Mouse (Mus musculus) heart, adult 8-10 months (tissue): ENCODE measurements around the gene Cfap45. TPM values are rescaled to one million over a fixed set of nuclear protein-coding genes. Genes with fewer than 3 reads are reported as not detected.

ENCODE experiments used
- DNase-seq: peaks from one replicate; pipeline ENCODE4 v3.0.0; 2022; ENCODE audit warnings: low spot score
- total RNA-seq, 4 experiments: library from RNA; stranded (reverse); gene quantifications; 2 replicates each; pipeline ENCODE4 v1.2.4; 2022

Cfap45 gene
- total RNA-seq, 4 experiments from 2014 or later = 0.19 to 0.98 (median 0.46) TPM

GRCm38 (mm10) chr1:172555638-172556037 is 35.0 kb downstream of the Cfap45 start, which contains the start of gene Vsig8:
TSS of gene Vsig8 (plus strand) at chr1:172555938.
- no peak for DNase-seq

DNA sequence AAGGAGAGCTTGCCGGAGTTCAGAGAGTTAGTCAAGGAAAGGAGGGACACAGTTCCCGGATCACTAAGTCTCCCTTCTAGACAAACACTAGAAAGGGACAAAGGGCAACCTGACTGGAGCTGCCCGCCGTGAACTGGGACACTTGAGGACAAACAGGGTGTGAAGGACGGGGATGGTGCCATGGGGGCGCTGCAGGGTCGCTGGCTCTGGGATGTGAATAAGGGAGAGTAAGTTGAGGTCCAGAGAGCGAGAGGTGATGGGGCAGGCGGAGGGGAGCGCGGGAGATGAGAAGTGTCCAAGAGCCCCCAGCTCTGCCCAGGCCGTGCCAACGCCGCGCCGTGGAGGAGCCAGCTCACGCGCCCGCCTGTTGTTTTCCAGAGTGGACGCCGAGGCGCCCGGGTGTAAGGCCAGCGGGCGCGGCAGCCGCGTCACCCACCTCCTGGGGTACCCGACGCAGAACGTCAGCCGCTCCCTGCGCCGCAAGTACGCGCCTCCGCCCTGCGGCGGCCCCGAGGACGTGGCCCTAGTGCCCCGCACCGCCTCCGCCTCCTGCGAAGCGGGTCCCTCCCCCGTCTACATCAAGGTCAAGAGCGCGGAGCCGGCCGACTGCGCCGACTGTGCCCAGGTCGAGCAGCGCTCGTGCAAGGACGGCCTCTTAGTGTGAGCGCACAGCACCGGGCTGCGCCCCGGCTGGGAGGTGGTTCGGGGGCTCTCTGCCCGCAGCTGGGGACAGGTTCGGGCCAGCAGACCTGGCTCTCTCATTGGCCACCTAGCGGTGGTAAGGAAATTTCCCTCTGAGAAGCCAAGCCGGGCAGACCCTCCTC is 42.3 kb downstream of the Cfap45 start:
- peak; percentile 65 for DNase-seq

DNA sequence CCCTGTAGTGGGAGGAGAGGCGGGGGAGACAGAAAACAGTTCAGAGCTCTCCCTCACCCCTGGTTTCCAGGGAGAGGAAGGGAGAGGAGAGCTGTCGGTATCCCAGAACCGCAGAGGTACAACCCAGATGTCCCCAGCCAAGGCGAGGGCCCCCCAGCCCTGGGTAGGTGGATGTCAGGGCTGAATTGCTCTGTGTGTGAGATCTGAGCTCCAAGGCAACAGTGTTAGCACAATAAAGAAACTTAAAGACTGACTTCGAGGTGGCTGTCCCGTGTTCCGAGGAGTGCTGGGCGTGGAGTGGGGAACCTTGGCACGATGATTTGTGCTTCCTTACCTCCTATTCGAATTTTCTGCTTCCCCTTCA is 42.8 kb downstream of the Cfap45 start:
- no peak for DNase-seq

DNA sequence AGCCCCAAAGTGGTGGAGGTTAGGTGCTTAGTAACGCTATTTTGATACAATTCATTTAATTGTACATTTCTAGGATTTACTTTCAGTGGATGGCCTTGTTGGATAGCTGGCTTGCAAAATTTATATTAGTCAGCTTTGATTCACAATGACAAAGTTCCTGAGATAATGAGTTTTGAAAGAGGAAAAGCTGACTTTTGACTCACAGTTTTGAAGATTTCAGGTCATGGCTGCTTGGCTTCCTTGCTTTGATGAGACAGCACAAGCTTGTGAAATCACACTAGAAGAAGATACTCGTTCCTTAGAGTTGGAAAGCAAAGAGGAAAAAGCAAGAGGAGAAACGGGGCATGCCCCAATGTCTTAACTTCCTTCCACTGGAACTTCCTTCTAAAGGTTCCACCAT is 45.5 kb downstream of the Cfap45 start:
- DNase-seq = no peak

DNA sequence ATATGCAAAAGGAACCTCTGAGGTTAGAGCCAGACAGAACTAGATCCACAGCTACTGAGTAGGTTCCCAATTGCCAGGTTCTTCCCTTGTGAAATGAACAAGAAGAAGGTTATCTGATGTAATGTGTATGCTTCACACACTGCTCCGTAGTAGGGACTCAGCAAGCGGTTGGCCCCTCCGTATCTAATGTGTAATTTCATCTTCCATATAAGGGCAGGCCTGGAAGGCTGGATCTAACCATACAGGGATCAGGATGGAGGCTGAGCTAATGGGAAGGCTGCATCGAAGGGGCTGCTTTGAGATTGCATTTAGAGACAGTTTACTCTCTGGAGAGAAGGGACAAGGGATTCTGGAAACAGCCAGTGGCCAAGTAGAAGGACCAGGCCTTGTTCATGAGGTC is 47.2 kb downstream of the Cfap45 start:
- no peak for DNase-seq

GRCm38 (mm10) chr1:172580116-172580515 is 59.5 kb downstream of the Cfap45 start:
- DNase-seq = no peak

- DNase-seq = no peak
Measured at GRCm38 (mm10) chr1:172582436-172582835, 61.8 kb downstream of the Cfap45 start.

DNA sequence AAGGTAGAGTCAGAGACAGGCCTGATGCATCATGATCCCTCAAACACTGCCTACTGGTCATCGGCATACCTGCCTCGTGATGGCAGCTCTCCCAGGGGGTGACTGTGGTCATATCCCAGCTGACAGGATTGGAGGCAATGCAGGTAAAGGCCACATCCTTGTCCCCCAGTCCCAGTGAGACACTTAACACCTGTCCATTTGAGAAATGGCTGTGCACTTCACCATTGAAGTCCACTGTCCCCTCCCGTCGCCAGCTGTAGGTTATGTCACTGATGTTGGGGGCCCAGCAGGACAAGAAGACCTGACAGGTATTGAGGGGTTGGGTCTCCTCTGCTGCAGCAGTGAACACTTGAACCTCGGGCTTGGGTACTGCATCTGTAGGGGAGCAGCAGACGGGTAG is 63.7 kb downstream of the Cfap45 start:
- DNase-seq = no peak

DNA sequence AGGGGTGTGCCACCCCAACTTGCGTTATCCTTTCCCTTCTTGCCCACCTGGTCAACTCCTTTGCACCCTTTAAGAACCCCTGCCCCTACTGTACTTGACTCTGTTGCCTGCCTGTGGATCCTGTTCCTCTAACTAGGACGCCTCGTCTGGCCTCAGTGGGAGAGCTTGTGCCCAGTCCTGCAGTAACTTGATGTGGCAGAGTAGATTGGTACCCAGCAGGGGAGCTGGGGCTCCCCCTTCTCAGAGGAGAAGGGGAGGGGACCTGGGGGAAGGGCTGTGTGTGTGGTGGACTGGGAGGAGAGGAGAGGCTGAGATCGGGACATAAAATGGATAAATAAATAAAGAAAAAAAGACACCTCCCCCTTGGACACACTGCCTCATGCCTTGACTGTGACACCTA is 64.4 kb downstream of the Cfap45 start:
- DNase-seq = no peak

GRCm38 (mm10) chr1:172585612-172586567 is 65.3 kb downstream of the Cfap45 start:
- no peak for DNase-seq

- DNase-seq = peak; percentile 56
Measured at GRCm38 (mm10) chr1:172590385-172590784, 69.8 kb downstream of the Cfap45 start, which contains the start of gene Slamf8. TSS of gene Slamf8 (minus strand) at chr1:172590568.

GRCm38 (mm10) chr1:172593321-172593720 is 72.7 kb downstream of the Cfap45 start:
- DNase-seq = no peak

DNA sequence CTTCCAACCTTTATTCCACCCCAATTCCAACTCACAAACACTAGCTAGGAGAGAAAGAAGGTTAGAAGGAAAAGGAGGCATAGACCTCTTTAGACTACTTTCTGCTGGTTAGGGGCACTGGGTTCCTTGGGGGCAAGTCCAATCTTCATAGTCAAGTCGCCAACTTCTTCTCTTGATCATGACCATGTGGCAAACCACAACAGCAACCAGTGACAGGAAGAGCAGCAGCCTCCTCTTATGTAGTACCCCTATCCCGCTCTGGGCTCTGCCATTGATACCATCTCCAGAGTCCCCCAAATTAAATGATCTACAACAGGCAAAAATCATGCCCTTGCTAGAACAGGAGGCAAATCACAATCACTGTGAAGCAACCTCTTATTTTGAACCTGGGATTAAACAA is 73.4 kb downstream of the Cfap45 start:
- DNase-seq = no peak

DNA sequence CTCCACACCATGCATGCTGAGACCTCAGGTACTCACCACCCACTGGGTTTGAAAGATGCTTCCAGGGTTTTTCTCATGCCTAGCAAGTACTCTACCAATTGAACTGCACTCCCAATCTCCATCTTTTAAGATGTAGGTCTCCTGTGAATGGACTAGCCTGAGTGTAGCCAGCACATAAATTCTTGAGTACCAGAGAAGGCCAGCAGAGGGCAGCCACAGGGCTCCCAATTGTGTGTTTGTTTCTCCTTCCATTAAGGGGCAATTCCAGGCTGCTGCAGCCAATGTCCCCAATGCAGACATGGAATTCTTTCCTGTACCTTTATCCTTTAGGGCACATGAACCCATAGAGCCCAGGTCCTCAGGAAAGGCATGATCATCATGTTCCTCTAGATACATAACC is 73.9 kb downstream of the Cfap45 start:
- DNase-seq = peak; percentile 15

Other genes starting within 250 kb of the Cfap45 start
- 100 to 1,000 TPM; 457 to 541 (median 497) TPM for gene Atp1a2, start 222.7 kb upstream of the Cfap45 start, total RNA-seq
- not detected for gene Kcnj9, start 191.5 kb upstream of the Cfap45 start, total RNA-seq
- gene Kcnj10, start 179.6 kb upstream of the Cfap45 start, total RNA-seq = under 1 TPM; 0.11 to 0.23 (median 0.16) TPM
- 1 to 10 TPM; 3.1 to 4.2 (median 3.6) TPM for gene Pigm, start 144.3 kb upstream of the Cfap45 start, total RNA-seq
- gene Slamf9, start 45.4 kb upstream of the Cfap45 start, total RNA-seq = 1 to 10 TPM in 2 of 4 experiments, under 1 TPM in 2; 0.27 to 2.3 (median 1.1) TPM
- gene Igsf9, start 39.0 kb upstream of the Cfap45 start, total RNA-seq = under 1 TPM; 0.12 to 0.87 (median 0.78) TPM
- gene Tagln2, start 20.8 kb upstream of the Cfap45 start, total RNA-seq = 10 to 100 TPM; 37.8 to 77.3 (median 50.1) TPM
- not detected for gene Vsig8, start 35.1 kb downstream of the Cfap45 start, total RNA-seq
- under 1 TPM; 0.16 to 0.31 (median 0.24) TPM for gene Slamf8, start 69.8 kb downstream of the Cfap45 start, total RNA-seq
- not detected for gene Fcrl6, start 81.8 kb downstream of the Cfap45 start, total RNA-seq
- 10 to 100 TPM in 3 of 4 experiments, 1 to 10 TPM in 1; 8.5 to 14.0 (median 11.5) TPM for gene Dusp23, start 112.2 kb downstream of the Cfap45 start, total RNA-seq
- not detected for gene Crp, start 177.3 kb downstream of the Cfap45 start, total RNA-seq